Mouse (Mus musculus): Measurements from ENCODE around the gene Tmbim6. TPM values are rescaled to one million over a fixed set of nuclear protein-coding genes. Genes with fewer than 3 reads are reported as not detected.

The Tmbim6 gene
- polyA plus RNA-seq, 1 experiment from 2014 or later: 726 TPM

GRCm38 (mm10) chr15:99411747-99412146 lies 19.1 kb downstream of the Tmbim6 start:
- WGBS: 54% methylated on average over 14 of the region's 14 CpGs
- ATAC-seq: no peak

GRCm38 (mm10) chr15:99415793-99416192 lies 23.1 kb downstream of the Tmbim6 start:
- no peaks in the 10 kb centered on the region for H3K36me3 ChIP-seq (ENCODE audit: control insufficient read depth, insufficient read depth, low read length)
- ATAC-seq: no peak
- no peaks in the 10 kb centered on the region for H3K27me3 ChIP-seq (replicated peaks; ENCODE audit: control insufficient read depth, insufficient read depth, low read length)
- H3K9me3 ChIP-seq (ENCODE audit: control insufficient read depth, low read length): no peaks in the 10 kb centered on the region
- 19% methylated on average over 2 of the region's 2 CpGs for WGBS
- no peak overlapping the region for H3K4me3 ChIP-seq (ENCODE audit: low read length)
- H3K4me2 ChIP-seq (ENCODE audit: low read depth, low read length): no peak overlapping the region
- no peak overlapping the region for H3K27ac ChIP-seq (ENCODE audit: low read length)
- peaks cover 8% of the 10 kb centered on the region for H3K4me1 ChIP-seq (ENCODE audit: control insufficient read depth, insufficient read depth, low read length)
- H3K9ac ChIP-seq (ENCODE audit: low read depth, low read length): no peak overlapping the region

More at GRCm38 (mm10) chr15:99411747-99412146, 19.1 kb downstream of the Tmbim6 start:
- Histone ChIP-seq H3K4me2 (ENCODE audit: low read depth, low read length) (no peak overlapping the region), H3K27me3 (replicated peaks; ENCODE audit: control insufficient read depth, insufficient read depth, low read length) (no peaks in the 10 kb centered on the region), H3K9me3 (ENCODE audit: control insufficient read depth, low read length) (no peaks in the 10 kb centered on the region), H3K27ac (ENCODE audit: low read length) (no peak overlapping the region), H3K9ac (ENCODE audit: low read depth, low read length) (no peak overlapping the region), H3K4me1 (ENCODE audit: control insufficient read depth, insufficient read depth, low read length) (no peaks in the 10 kb centered on the region), H3K36me3 (ENCODE audit: control insufficient read depth, insufficient read depth, low read length) (peaks cover 17% of the 10 kb centered on the region), H3K4me3 (ENCODE audit: low read length) (no peak overlapping the region)

- Histone ChIP-seq H3K36me3 (ENCODE audit: control insufficient read depth, insufficient read depth, low read length) (no peaks in the 10 kb centered on the region), H3K9me3 (ENCODE audit: control insufficient read depth, low read length) (no peaks in the 10 kb centered on the region), H3K27me3 (replicated peaks; ENCODE audit: control insufficient read depth, insufficient read depth, low read length) (no peaks in the 10 kb centered on the region), H3K4me3 (ENCODE audit: low read length) (no peak overlapping the region), H3K4me1 (ENCODE audit: control insufficient read depth, insufficient read depth, low read length) (peaks cover 15% of the 10 kb centered on the region), H3K27ac (ENCODE audit: low read length) (no peak overlapping the region), H3K4me2 (ENCODE audit: low read depth, low read length) (no peak overlapping the region), H3K9ac (ENCODE audit: low read depth, low read length) (no peak overlapping the region)
- 18% methylated on average over 13 of the region's 13 CpGs for WGBS
- ATAC-seq: peak; percentile 22
These were observed 23.7 kb downstream of the Tmbim6 start for GRCm38 (mm10) chr15:99416348-99416882.

- 35% methylated on average over 4 of the region's 4 CpGs for WGBS
- ATAC-seq: no peak
These were observed 24.3 kb downstream of the Tmbim6 start for GRCm38 (mm10) chr15:99416957-99417356.

GRCm38 (mm10) chr15:99417692-99418271 lies 25.1 kb downstream of the Tmbim6 start:
- ATAC-seq: no peak
- Histone ChIP-seq H3K27ac (ENCODE audit: low read length) (no peak overlapping the region), H3K9ac (ENCODE audit: low read depth, low read length) (no peak overlapping the region), H3K36me3 (ENCODE audit: control insufficient read depth, insufficient read depth, low read length) (no peaks in the 10 kb centered on the region), H3K4me1 (ENCODE audit: control insufficient read depth, insufficient read depth, low read length) (peaks cover 16% of the 10 kb centered on the region), H3K4me3 (ENCODE audit: low read length) (no peak overlapping the region), H3K4me2 (ENCODE audit: low read depth, low read length) (no peak overlapping the region), H3K27me3 (replicated peaks; ENCODE audit: control insufficient read depth, insufficient read depth, low read length) (no peaks in the 10 kb centered on the region), H3K9me3 (ENCODE audit: control insufficient read depth, low read length) (no peaks in the 10 kb centered on the region)
- 29% methylated on average over 17 of the region's 17 CpGs for WGBS

More at GRCm38 (mm10) chr15:99416957-99417356, 24.3 kb downstream of the Tmbim6 start:
- no peaks in the 10 kb centered on the region for H3K36me3 ChIP-seq (ENCODE audit: control insufficient read depth, insufficient read depth, low read length)
- H3K9me3 ChIP-seq (ENCODE audit: control insufficient read depth, low read length): no peaks in the 10 kb centered on the region
- no peak overlapping the region for H3K4me2 ChIP-seq (ENCODE audit: low read depth, low read length)
- H3K27me3 ChIP-seq (replicated peaks; ENCODE audit: control insufficient read depth, insufficient read depth, low read length): no peaks in the 10 kb centered on the region
- no peak overlapping the region for H3K27ac ChIP-seq (ENCODE audit: low read length)
- H3K4me3 ChIP-seq (ENCODE audit: low read length): no peak overlapping the region
- H3K9ac ChIP-seq (ENCODE audit: low read depth, low read length): no peak overlapping the region
- peaks cover 16% of the 10 kb centered on the region for H3K4me1 ChIP-seq (ENCODE audit: control insufficient read depth, insufficient read depth, low read length)

GRCm38 (mm10) chr15:99420101-99420500 lies 27.4 kb downstream of the Tmbim6 start:
- H3K36me3 ChIP-seq (ENCODE audit: control insufficient read depth, insufficient read depth, low read length): no peaks in the 10 kb centered on the region
- H3K9ac ChIP-seq (ENCODE audit: low read depth, low read length): no peak overlapping the region
- no peak overlapping the region for H3K4me3 ChIP-seq (ENCODE audit: low read length)
- no peaks in the 10 kb centered on the region for H3K27me3 ChIP-seq (replicated peaks; ENCODE audit: control insufficient read depth, insufficient read depth, low read length)
- peak overlapping the region; percentile 82 for H3K27ac ChIP-seq (ENCODE audit: low read length)
- no peaks in the 10 kb centered on the region for H3K9me3 ChIP-seq (ENCODE audit: control insufficient read depth, low read length)
- whole genome bisulfite sequencing: 26% methylated on average over 5 of the region's 5 CpGs
- no peak for ATAC-seq
- H3K4me2 ChIP-seq (ENCODE audit: low read depth, low read length): peak overlapping the region; percentile 28; the same call in 1 of the 2 replicates
- peaks cover 16% of the 10 kb centered on the region for H3K4me1 ChIP-seq (ENCODE audit: control insufficient read depth, insufficient read depth, low read length)

GRCm38 (mm10) chr15:99420521-99421014 lies 27.9 kb downstream of the Tmbim6 start:
- Histone ChIP-seq H3K9ac (ENCODE audit: low read depth, low read length) (peak overlapping the region; percentile 21; the same call in 1 of the 2 replicates), H3K4me1 (ENCODE audit: control insufficient read depth, insufficient read depth, low read length) (peaks cover 16% of the 10 kb centered on the region)

GRCm38 (mm10) chr15:99421152-99421551 lies 28.5 kb downstream of the Tmbim6 start:
- Histone ChIP-seq H3K9me3 (ENCODE audit: control insufficient read depth, low read length) (no peaks in the 10 kb centered on the region), H3K4me3 (ENCODE audit: low read length) (no peak overlapping the region), H3K36me3 (ENCODE audit: control insufficient read depth, insufficient read depth, low read length) (no peaks in the 10 kb centered on the region), H3K9ac (ENCODE audit: low read depth, low read length) (no peak overlapping the region), H3K4me1 (ENCODE audit: control insufficient read depth, insufficient read depth, low read length) (peaks cover 16% of the 10 kb centered on the region), H3K4me2 (ENCODE audit: low read depth, low read length) (peak overlapping the region; percentile 28; the same call in 1 of the 2 replicates), H3K27me3 (replicated peaks; ENCODE audit: control insufficient read depth, insufficient read depth, low read length) (no peaks in the 10 kb centered on the region), H3K27ac (ENCODE audit: low read length) (peak overlapping the region; percentile 82)
- 62% methylated on average over 9 of the region's 9 CpGs for WGBS
- ATAC-seq: no peak; the same call in 1 of the 2 replicates

More at GRCm38 (mm10) chr15:99420521-99421014, 27.9 kb downstream of the Tmbim6 start:
- Histone ChIP-seq H3K4me3 (ENCODE audit: low read length) (no peak overlapping the region), H3K4me2 (ENCODE audit: low read depth, low read length) (peak overlapping the region; percentile 28), H3K36me3 (ENCODE audit: control insufficient read depth, insufficient read depth, low read length) (no peaks in the 10 kb centered on the region), H3K9me3 (ENCODE audit: control insufficient read depth, low read length) (no peaks in the 10 kb centered on the region), H3K27me3 (replicated peaks; ENCODE audit: control insufficient read depth, insufficient read depth, low read length) (no peaks in the 10 kb centered on the region), H3K27ac (ENCODE audit: low read length) (peak overlapping the region; percentile 82)
- 17% methylated on average over 12 of the region's 12 CpGs for WGBS
- ATAC-seq: peak; percentile 59

- Histone ChIP-seq H3K36me3 (ENCODE audit: control insufficient read depth, insufficient read depth, low read length) (no peaks in the 10 kb centered on the region), H3K4me2 (ENCODE audit: low read depth, low read length) (no peak overlapping the region), H3K27me3 (replicated peaks; ENCODE audit: control insufficient read depth, insufficient read depth, low read length) (no peaks in the 10 kb centered on the region), H3K4me1 (ENCODE audit: control insufficient read depth, insufficient read depth, low read length) (peaks cover 16% of the 10 kb centered on the region), H3K27ac (ENCODE audit: low read length) (peak overlapping the region; percentile 82), H3K9ac (ENCODE audit: low read depth, low read length) (no peak overlapping the region), H3K9me3 (ENCODE audit: control insufficient read depth, low read length) (no peaks in the 10 kb centered on the region), H3K4me3 (ENCODE audit: low read length) (no peak overlapping the region)
- WGBS: 77% methylated on average over 8 of the region's 8 CpGs
- no peak for ATAC-seq
These were observed 29.0 kb downstream of the Tmbim6 start for GRCm38 (mm10) chr15:99421676-99422075.
